In genomic region chr16:87661024-87661471, GRCm38 (mm10) we compare ENCODE assay signal across 8 mouse cellular contexts. TPM values are rescaled to one million over a fixed set of nuclear protein-coding genes. Genes with fewer than 3 reads are reported as not detected.
A peak's percentile ranks its signal among the peaks of the same experiment; 100 is the strongest.
DNase-seq lines count a peak whose midpoint lies in the region; ATAC-seq and TF ChIP-seq lines count a peak whose summit lies in the region.

No protein-coding gene starts in this region.

- intact Hi-C loops in gastrocnemius, adult 2 months (cut with DNase I): no loop called here
- intact Hi-C loops in heart, postnatal 25 days (cut with DNase I): loop anchor here (5.0 kb wide), 1 partner anchor 36 kb away; the partner anchor contains the start of gene Bach1

- no peak for TF ChIP-seq CTCF in gastrocnemius, adult 2 months (IDR thresholded peaks at IDR 0.05)
- no peak for TF ChIP-seq CTCF in small intestine, adult 2 months (IDR thresholded peaks at IDR 0.05; ENCODE audit: extremely low read depth, insufficient read length, insufficient replicate concordance, low read depth, low read length)
- no peak for TF ChIP-seq CTCF in cerebellum, adult 2 months (IDR thresholded peaks at IDR 0.05; ENCODE audit: borderline replicate concordance, insufficient read depth, low read depth, low read length)

- ATAC-seq in liver, embryonic 11.5 days (replicated peaks; ENCODE audit: low FRiP score): peak; percentile 56

- H3K4me3 ChIP-seq in gastrocnemius, adult 2 months: peak overlapping the region; percentile 63
- H3K4me3 ChIP-seq in liver, embryonic 11.5 days (ENCODE audit: low read depth, low read length): no peak overlapping the region
- peak overlapping the region; percentile 14 for H3K4me3 ChIP-seq in small intestine, adult 2 months (ENCODE audit: low read depth, low read length)
- H3K4me3 ChIP-seq in cerebellum, adult 2 months (replicated peaks; ENCODE audit: insufficient read depth, low read depth, low read length): no peak overlapping the region

- peak; percentile 31 for DNase-seq in gastrocnemius, adult 2 months
- DNase-seq in gastrocnemius, postnatal 10 days: no peak
- peak; percentile 9 for DNase-seq in adrenal gland, postnatal 25 days
- DNase-seq in heart, postnatal 25 days (ENCODE audit: low spot score): peak; percentile 57
- peak; percentile 32 for DNase-seq in liver, embryonic 11.5 days (ENCODE audit: low spot score)
- no peak for DNase-seq in cerebellum, postnatal 4 days (ENCODE audit: low spot score in 2 of 2)
- DNase-seq in cerebellum, adult 2 months: no peak

- H3K4me2 ChIP-seq in liver, embryonic 11.5 days: peak overlapping the region; percentile 43

- H3K4me1 ChIP-seq in liver, embryonic 11.5 days (replicated peaks; ENCODE audit: control insufficient read depth, insufficient read depth, low read length): no peaks in the 10 kb centered on the region; the same call in 1 of the 2 replicates
- peaks cover 13% of the 10 kb centered on the region; the same call in 1 of the 2 replicates for H3K4me1 ChIP-seq in small intestine, adult 2 months (ENCODE audit: control insufficient read depth, insufficient read depth, insufficient read length, low read length)
- H3K4me1 ChIP-seq in cerebellum, adult 2 months (ENCODE audit: control insufficient read depth, insufficient read depth, low read length): no peaks in the 10 kb centered on the region

- H3K36me3 ChIP-seq in liver, embryonic 11.5 days (ENCODE audit: control insufficient read depth, insufficient read depth, low read length): no peaks in the 10 kb centered on the region
- H3K36me3 ChIP-seq in small intestine, adult 2 months (ENCODE audit: control insufficient read depth, insufficient read depth, low read length): no peaks in the 10 kb centered on the region

- 45% methylated on average over 12 of the region's 12 CpGs for WGBS in liver, embryonic 11.5 days
- WGBS in small intestine, adult 2 months: 66% methylated on average over 12 of the region's 12 CpGs
- whole genome bisulfite sequencing in cerebellum, adult 2 months: 82% methylated on average over 12 of the region's 12 CpGs

- no peak overlapping the region for H3K9ac ChIP-seq in liver, embryonic 11.5 days (ENCODE audit: low read depth, low read length)

- peak overlapping the region; percentile 60 for H3K27ac ChIP-seq in gastrocnemius, adult 2 months
- H3K27ac ChIP-seq in liver, embryonic 11.5 days (ENCODE audit: low read depth, low read length): no peak overlapping the region
- peak overlapping the region; percentile 61; the same call in 1 of the 2 replicates for H3K27ac ChIP-seq in small intestine, adult 2 months (ENCODE audit: insufficient read depth, low read depth, low read length)
- no peak overlapping the region for H3K27ac ChIP-seq in cerebellum, adult 2 months (ENCODE audit: insufficient read depth, low read length)

- no peaks in the 10 kb centered on the region for H3K27me3 ChIP-seq in liver, embryonic 11.5 days (replicated peaks; ENCODE audit: control insufficient read depth, insufficient read depth, low read length)
- no peaks in the 10 kb centered on the region for H3K27me3 ChIP-seq in small intestine, adult 2 months (ENCODE audit: control insufficient read depth, insufficient read depth, low read length)
- H3K27me3 ChIP-seq in cerebellum, adult 2 months (ENCODE audit: control insufficient read depth, insufficient read depth, low read length): no peaks in the 10 kb centered on the region

- H3K9me3 ChIP-seq in liver, embryonic 11.5 days (ENCODE audit: control insufficient read depth, low read length): no peaks in the 10 kb centered on the region

- TF ChIP-seq POLR2A in small intestine, adult 2 months (IDR thresholded peaks at IDR 0.05; ENCODE audit: low read depth, low read length): peak; percentile 44; the same call in 1 of the 2 replicates
- TF ChIP-seq POLR2A in cerebellum, adult 2 months (IDR thresholded peaks at IDR 0.05; ENCODE audit: borderline replicate concordance, insufficient read depth, low read length): no peak

RNA-seq across cellular contexts. Expression of gene Bach1, which starts 37.7 kb away (rescaled TPM):
- total RNA-seq in gastrocnemius, adult 2 months (2021): 10 to 100 TPM; 18.0 to 28.2 TPM
- 10 to 100 TPM; 13.7 to 17.8 TPM for total RNA-seq in gastrocnemius, postnatal 10 days (2021)
- total RNA-seq in adrenal gland, postnatal 25 days (2021): 24.6 and 30.1 TPM in 2 replicates
- total RNA-seq in heart, postnatal 25 days (2021): 10 to 100 TPM; 25.8 to 33.0 TPM
- polyA plus RNA-seq in liver, embryonic 11.5 days (2014; fragmentation: Nextera tagmentation; extraction: Ambion mirVana): 10.6 and 11.1 TPM in 2 replicates
- polyA plus RNA-seq in small intestine, adult 2 months (2012; rRNA removed): 4.9 and 29.1 TPM in 2 replicates
- 8.5 and 8.7 TPM in 2 replicates for polyA plus RNA-seq in cerebellum, adult 2 months (2012; rRNA removed)

Comparison
In these comparisons a context has a peak if more than half of its experiments do, and no peak if none do; other contexts are left out.
1. DNase-seq: peak in gastrocnemius, adult 2 months (single experiment), adrenal gland, postnatal 25 days (single experiment), heart, postnatal 25 days (single experiment) and liver, embryonic 11.5 days (single experiment); none in gastrocnemius, postnatal 10 days (single experiment), cerebellum, postnatal 4 days (0 of 2) and cerebellum, adult 2 months (0 of 2).
2. H3K27ac ChIP-seq: peak in gastrocnemius, adult 2 months (single experiment) and small intestine, adult 2 months (single experiment); none in liver, embryonic 11.5 days (single experiment) and cerebellum, adult 2 months (single experiment).
3. H3K4me3 ChIP-seq: peak in gastrocnemius, adult 2 months (single experiment) and small intestine, adult 2 months (single experiment); none in liver, embryonic 11.5 days (single experiment) and cerebellum, adult 2 months (single experiment).